Mouse (Mus musculus): Measurements from ENCODE around the gene Sf3a1.
A peak's percentile ranks its signal among the peaks of the same experiment; 100 is the strongest.

GRCm38 (mm10) chr11:4220443-4221400 is 60.6 kb downstream of the Sf3a1 start:
- TF ChIP-seq CTCF (conservative IDR thresholded peaks at IDR 0.05; ENCODE audit: low read length) (peak; percentile 93), POU5F1 (IDR thresholded peaks at IDR 0.05; ENCODE audit: borderline replicate concordance, low read length) (no peak), NANOG (IDR thresholded peaks at IDR 0.05; ENCODE audit: borderline replicate concordance, low read length) (no peak)
